Mouse (Mus musculus): ENCODE measurements around the gene Shroom1.
"Not testable (repeated sequence)": the region's sequence is repeated elsewhere in the genome, so short reads cannot be mapped to it uniquely, and the experiment has no call there.

Shroom1 gene

DNA sequence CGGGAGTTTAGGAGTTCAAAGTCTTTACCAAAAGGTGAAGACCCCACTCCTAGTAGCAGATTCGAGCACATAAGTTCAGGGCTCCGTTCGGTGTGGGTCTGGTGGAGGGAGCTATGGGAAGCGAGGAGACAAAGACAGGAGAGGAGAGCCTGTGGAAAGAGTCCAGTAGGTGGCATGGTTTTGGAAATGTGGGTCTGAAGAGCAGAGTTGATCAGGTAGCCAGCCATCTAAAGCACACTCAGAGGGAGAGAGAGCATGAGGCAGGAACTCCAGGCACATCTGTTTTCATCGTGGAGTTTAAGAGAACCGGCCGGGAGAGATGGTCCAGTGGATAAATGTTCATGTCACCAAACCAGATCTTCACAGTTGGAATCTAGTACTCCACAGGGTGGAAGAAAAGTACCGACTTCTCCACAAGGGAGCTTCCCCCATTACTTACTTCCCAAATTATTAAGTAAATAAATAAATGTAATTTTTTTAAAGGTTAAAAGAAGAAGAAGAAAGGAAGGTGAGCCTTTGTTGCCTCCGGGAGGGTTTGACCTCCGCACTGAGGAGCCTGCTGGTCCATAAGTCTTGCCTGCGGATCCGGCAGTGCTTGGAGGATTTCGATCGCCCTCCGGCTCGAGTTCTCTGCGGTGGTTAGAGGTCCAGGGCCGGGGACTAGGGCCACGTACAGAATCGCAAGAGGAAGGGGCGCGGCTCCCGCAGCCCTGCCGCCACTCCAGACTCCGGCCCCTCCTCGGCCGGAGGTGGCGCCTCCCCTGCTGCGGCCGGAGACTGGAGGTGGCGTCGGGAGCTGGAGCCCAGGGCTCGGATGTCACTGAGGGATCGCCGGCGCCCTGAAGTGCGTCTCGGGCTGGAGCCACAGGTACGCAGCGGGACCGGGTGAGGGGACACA, at the start of gene Shroom1, which contains the start of gene Gm10447:
Gene Shroom1 (plus strand): TSS at position 732 of the 898 bp plus-strand sequence.
Gene Gm10447 (minus strand): TSS at position 637 of the 898 bp plus-strand sequence.
- no peak for DNase-seq (ENCODE audit: low read depth in 2 of 2, low spot score in 2 of 2)

- no peak for DNase-seq (ENCODE audit: low read depth in 2 of 2, low spot score in 2 of 2)
Observed at GRCm38 (mm10) chr11:53411738-53412137, 45.3 kb upstream of the Shroom1 start.

GRCm38 (mm10) chr11:53413871-53414270, 43.1 kb upstream of the Shroom1 start:
- no peak for DNase-seq (ENCODE audit: low read depth in 2 of 2, low spot score in 2 of 2)

GRCm38 (mm10) chr11:53418048-53418447, 39.0 kb upstream of the Shroom1 start:
- no peak for DNase-seq (ENCODE audit: low read depth in 2 of 2, low spot score in 2 of 2)

DNA sequence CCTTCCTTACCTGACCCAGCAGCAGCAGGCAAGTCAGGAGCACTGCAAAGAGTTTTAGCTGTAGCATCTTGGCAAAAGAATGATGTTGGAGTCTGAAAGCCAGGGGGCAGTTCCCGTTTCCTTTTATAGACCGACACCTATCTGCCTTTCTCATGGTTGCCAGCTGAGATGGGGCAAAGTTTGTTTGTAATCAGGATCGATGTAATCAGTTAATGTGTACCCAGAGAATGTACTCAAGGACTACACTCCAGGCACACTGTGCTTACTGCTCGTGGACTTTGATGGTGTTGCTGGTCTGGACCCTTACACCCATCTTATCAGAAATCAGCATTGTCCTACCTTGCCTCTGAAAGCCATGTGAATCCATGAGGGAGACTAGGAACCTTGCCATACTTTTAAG, 34.0 kb upstream of the Shroom1 start, which contains the start of gene Leap2:
Gene Leap2 (minus strand): TSS at position 135 of the 400 bp plus-strand sequence.
- DNase-seq (ENCODE audit: low read depth in 2 of 2, low spot score in 2 of 2), result no peak

DNA sequence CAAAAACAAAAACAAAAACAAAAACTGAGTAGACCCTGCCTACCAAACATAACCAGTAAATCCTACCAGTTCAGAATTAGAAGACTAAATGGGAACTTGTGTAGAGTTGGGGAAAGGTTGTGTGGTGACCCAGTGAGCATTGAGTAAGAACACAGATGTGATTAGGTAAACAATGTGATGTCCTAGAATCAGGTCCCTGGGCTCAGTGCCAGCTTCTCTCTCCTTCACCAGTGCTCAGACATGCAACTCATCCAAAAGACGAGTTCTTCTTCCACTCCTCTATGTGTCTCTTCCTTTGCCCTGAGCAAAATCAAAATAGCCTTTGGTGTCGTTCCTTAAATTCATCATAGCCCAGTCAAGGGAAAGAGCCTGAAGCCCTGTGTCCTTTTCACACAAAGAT, 32.2 kb upstream of the Shroom1 start:
- DNase-seq (ENCODE audit: low read depth in 2 of 2, low spot score in 2 of 2), result no peak

DNA sequence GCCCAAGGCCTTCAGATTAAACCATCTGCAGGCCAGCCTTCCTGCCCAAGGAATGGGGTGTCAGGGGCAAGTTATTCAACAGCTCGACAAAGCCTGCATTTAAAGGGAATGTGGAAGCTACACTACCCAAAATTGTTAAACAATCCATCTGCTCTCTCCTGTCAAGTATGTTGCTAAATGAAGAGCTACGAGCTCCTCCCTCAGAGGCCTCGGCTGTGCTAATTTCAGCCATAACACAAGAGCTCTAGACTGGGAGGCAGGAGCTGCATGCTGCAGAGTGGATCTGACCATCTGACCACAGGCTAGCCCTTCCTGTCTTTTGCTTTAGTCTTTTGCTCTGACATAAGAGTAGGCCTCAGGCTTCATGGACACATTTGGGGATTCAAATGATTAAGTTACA, 31.8 kb upstream of the Shroom1 start:
- DNase-seq (ENCODE audit: low read depth in 2 of 2, low spot score in 2 of 2), result no peak

DNA sequence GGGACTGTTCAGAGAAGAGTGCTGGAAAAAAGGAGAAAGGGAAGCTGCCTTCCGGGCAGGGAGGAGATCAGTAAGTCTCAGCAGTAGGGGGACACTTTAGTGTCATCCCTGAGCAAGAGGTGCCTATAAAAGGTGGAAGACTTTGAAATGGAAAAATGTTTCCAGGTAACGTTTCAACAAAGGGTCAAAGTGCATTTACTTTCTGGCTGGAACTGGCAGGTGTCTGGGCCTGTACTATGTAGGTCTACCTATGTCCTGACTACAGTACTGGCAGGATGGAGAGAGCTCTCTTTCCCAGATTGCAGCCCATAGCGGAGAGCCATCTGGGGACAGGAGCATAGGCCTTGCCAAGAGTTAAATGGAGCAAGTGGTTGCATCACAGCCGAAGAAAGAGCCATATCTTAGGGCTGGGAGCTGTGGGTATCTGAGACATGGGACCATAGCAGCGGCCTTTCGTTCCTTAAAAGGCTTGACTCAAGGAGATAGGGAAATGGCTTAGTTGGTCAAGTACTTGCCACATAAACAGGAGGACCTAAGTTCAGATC, 31.2 kb upstream of the Shroom1 start:
- no peak for DNase-seq (ENCODE audit: low read depth in 2 of 2, low spot score in 2 of 2)

DNA sequence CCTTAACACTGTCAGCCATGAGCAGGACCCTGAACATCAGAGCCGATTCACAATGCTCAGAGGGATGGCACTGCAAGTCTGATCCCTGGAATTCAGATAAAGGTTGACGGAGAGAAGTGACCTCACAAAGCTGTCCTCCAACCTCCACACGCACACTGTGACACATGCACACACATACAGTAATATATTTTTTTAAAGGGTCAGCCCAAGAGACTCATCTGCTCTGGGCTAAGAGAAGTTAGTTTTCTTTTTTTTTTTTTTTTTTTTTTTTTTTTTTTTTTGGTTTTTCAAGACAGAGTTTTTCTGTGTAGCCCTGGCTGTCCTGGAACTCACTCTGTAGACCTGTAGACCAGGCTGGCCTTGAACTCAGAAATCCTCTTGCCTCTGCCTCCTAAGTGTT, 30.1 kb upstream of the Shroom1 start:
- DNase-seq (ENCODE audit: low read depth in 2 of 2, low spot score in 2 of 2), result not testable (repeated sequence)

DNA sequence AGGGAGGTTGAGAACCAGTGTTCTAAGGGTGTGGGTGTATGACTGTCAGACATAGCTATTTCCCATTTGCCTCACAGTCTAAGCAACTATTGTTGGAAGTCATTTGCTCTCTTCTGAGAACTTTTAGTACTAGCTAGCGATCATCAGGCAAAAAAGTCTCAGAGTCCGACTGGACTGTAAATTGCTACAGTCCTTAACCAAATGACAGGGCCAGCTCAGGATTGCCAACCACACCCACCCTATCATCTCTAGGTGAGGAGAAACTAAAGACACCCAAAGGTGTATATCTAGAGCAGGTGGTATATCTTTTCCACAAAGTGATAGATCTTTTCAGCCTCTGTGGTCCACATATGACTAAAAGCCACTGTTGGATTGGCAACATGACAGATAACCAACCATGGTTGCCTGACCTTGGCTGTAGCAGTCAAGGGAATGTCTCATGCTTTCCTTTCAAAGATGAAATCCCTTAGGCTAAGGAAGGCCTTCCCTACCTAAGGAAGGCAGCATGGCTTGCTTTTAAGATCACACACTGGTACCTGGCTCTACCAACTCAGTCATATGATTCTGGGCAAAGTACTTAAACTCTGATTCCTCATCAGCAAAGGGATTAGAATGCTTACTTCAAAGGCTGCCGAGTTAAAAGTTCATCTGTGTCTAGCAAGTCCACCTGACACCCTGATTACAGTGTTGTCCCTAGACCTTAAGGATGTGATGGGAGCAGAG, 28.9 kb upstream of the Shroom1 start:
- no peak for DNase-seq (ENCODE audit: low read depth in 2 of 2, low spot score in 2 of 2)

GRCm38 (mm10) chr11:53428716-53429057, 28.3 kb upstream of the Shroom1 start:
- DNase-seq (ENCODE audit: low read depth in 2 of 2, low spot score in 2 of 2), result no peak

- DNase-seq (ENCODE audit: low read depth in 2 of 2, low spot score in 2 of 2), result no peak
Observed at GRCm38 (mm10) chr11:53429182-53429581, 27.8 kb upstream of the Shroom1 start.

DNA sequence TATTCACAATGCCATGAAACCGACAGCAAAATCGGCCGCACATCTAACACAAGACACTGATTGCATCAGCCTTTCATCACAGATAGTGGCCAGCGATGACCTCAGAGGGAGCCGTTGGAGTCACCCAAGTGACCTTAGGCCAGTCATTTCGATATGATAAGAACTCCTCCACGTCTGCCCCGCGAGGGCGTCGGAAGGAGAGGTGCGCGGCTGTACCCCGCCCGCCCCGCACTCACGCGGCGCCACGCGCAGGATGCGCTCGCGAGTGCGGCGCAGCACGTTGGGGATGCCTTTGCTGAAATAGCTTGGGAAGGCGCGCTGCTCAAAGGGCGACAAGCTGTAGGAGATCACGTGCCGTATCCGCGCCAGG, 26.7 kb upstream of the Shroom1 start:
- DNase-seq (ENCODE audit: low read depth in 2 of 2, low spot score in 2 of 2), result no peak

DNA sequence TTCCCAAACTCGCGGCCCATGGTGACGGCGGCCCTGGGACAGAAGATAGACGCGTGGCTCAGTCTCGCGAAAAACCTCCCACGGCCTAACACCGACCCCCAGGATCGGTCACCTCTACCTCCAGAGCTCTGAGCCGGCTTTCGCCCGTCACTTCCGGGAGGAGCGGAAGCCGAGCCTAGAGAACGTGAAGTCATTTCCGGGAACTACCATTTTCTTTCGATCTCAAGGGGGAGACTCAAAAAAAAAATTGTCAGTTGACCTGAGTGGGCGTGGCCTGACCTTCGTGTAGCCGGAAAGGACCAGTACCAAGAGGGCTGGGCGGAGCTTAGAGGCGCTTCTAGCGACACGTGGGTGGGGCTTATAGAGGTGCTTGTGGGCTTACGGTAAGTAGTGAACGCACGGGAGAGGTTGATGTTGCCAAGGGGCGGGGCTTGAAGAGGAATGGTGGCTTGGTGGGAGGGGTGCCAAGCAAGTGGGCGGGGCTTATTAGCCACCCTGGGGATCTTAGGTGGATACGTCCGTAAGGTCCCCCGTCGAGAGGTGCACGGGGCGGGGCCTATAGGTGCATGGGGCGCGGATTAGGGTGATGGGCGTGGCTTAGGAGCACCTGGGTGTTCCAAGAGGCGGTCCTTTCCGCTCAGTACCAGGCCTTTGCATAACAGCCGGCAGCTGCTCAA, 26.2 kb upstream of the Shroom1 start, which contains the start of the genes Uqcrq and Gdf9:
Gene Uqcrq (minus strand): TSS at position 162 of the 677 bp plus-strand sequence.
Gene Gdf9 (plus strand): TSS at position 354 of the 677 bp plus-strand sequence.
- peak; percentile 97 to 99 for DNase-seq (ENCODE audit: low read depth in 2 of 2, low spot score in 2 of 2)

DNA sequence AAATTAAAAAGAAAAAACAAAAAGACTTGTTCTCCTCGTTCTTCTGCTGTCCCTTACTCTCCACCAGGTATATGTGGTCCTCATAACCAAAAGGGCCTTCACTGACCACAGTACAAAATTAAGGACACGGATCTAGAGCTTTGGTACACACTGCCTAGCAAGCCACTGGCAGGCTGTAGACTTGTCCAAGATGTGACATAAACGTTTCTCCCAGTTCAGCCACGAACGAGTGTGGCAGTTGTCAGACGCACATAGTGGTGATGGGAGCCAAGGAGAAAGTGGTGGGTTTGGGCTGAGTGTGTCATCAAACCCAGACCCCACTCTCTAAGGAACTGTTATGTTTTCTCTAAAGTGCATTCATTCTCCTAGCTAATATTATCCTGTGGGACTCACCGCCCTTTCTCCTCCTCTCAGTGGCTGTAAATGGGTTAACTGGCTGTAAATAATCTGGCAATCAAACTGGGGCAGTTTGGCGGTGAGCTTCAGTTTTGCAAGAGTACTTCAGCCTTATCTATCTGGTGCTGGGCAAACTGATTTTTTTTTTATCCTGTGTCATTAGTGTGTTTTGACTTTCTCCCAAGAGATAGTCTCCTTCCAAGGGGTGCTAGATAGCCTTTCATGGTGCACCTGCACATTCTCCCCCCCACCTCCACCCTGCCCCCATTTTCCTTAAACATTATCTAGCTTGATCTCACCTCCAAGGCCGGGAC, 25.5 kb upstream of the Shroom1 start:
- no peak for DNase-seq (ENCODE audit: low read depth in 2 of 2, low spot score in 2 of 2)

GRCm38 (mm10) chr11:53433057-53433456, 23.9 kb upstream of the Shroom1 start:
- no peak for DNase-seq (ENCODE audit: low read depth in 2 of 2, low spot score in 2 of 2)

DNA sequence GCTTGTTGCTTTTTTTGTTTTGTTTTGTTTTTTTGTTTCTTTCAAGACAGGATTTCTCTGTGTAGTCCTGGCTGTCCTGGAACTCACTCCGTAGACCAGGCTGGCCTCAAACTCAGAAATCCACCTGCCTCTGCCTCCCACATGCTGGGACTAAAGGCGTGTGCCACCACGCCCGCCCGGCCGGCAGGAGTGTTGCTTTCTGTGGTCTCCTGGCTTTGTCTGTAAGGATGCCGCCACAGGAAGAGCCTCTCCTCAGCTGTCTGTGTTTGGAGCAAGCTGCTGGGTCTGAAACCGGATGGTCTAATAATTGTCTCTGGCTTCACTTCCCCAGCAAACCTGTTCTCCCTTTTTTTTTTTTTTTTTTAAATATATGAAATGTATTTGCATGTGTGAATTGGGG, 21.5 kb upstream of the Shroom1 start:
- no peak for DNase-seq (ENCODE audit: low read depth in 2 of 2, low spot score in 2 of 2)

GRCm38 (mm10) chr11:53436338-53436737, 20.7 kb upstream of the Shroom1 start:
- DNase-seq (ENCODE audit: low read depth in 2 of 2, low spot score in 2 of 2), result no peak

DNA sequence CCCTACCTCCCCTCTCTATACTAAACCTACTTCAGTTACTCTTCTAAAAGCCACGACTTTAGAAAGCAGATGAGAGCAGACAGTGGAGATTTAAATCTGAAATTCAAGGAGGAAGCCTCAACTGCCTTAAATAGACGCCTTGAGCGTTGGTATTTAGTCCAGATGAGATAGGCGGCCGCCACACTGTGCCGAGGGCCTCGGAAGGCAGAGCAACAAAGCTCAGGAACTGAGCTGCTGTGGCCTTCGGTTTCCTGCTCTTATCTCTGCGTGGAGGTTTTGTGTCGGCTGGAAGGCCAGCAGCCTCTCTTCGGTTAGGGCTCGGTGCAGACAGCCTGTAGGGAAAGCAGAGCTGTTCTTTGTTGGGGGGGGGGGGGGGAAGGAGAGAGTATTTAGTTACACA, 15.1 kb upstream of the Shroom1 start:
- DNase-seq (ENCODE audit: low read depth in 2 of 2, low spot score in 2 of 2), result peak in 1 of 2 experiments; percentile 26

DNA sequence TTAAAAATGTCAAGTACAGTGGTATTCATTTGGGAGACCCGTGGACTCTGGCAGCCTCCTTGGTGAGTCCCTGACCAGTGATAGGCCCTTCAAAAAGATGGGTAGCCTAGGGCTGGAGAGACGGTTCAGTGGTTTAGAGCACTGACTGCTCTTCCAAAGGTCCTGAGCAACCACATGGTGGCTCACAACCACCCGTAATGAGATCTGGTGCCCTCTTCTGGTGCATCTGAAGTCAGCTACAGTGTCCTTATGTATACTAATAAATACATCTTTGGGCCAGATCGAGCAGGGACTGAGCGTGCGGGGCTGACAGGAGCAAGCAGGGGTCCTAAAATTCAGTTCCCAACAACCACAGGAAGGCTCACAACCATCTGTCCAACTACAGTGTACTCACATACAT, 13.1 kb upstream of the Shroom1 start:
- DNase-seq (ENCODE audit: low read depth in 2 of 2, low spot score in 2 of 2), result peak in 1 of 2 experiments; percentile 39

- DNase-seq (ENCODE audit: low read depth in 2 of 2, low spot score in 2 of 2), result no peak
Observed at GRCm38 (mm10) chr11:53445562-53445961, 11.4 kb upstream of the Shroom1 start.
